Mouse (Mus musculus) G1E (cell line): Measurements from ENCODE around the gene Col5a3.

Source experiments
- CTCF ChIP-seq: IDR thresholded peaks from 2 replicates; pipeline ENCODE4 v1.5.1; 2012; ENCODE audit warnings: low read depth, low read length, inconsistent platforms, mixed read lengths
- GATA1 ChIP-seq: IDR thresholded peaks from 2 replicates; pipeline ENCODE4 v1.6.1; 2012; ENCODE audit warnings: borderline replicate concordance, low read length, inconsistent platforms, mixed read lengths

DNA sequence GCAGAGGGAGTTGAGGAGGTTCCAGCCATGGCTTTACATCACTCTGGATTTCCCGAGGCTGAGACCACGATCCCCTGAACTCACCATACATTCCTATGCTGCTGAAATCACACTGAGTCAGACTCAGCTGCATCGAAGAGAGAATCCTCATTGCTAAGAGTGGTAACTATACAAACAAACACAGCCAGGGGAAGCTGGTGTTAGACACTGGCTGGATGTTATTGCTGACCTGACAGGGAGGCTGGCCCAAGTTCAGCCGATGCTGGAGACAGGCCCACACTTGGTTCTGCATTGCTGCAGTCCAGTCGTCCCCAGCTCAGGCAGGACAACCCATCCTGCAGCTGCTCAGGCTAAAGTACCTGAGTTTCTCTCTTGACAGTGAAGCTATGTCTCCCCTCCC lies 10.9 kb upstream of the Col5a3 start:
- TF ChIP-seq GATA1 (no peak), CTCF (no peak)
